Mouse (Mus musculus): Measurements from ENCODE around the gene Asrgl1. TPM values are rescaled to one million over a fixed set of nuclear protein-coding genes. Genes with fewer than 3 reads are reported as not detected.
"Not testable (repeated sequence)": the region's sequence is repeated elsewhere in the genome, so short reads cannot be mapped to it uniquely, and the experiment has no call there.

The Asrgl1 gene
- polyA plus RNA-seq, 1 experiment from 2014 or later = 21.2 TPM

DNA sequence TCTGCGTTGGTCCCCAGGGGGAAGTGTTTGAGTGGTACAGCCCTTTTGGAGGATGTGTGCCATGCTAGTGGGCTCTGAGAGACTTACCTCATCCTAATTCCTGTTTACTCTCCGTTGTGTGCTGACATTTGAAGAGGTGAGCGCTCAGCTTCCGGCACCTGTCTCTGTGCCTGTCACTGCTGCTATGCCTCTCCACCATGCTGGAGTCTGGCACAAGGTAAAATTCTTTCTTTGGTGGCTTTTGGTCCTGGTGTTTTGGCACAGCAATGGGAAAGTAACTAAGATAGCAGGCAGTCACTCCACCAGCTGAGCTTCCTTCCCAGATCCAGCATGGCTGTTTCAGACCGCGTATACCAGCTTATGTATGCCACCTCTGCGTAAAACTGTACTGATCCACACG is 35.7 kb downstream of the Asrgl1 start:
- no peak overlapping the region for H3K9ac ChIP-seq (ENCODE audit: low read depth, low read length)
- no peaks in the 10 kb centered on the region for H3K9me3 ChIP-seq (ENCODE audit: control insufficient read depth, low read length)
- no peaks in the 10 kb centered on the region; the same call in 1 of the 2 replicates for H3K4me1 ChIP-seq (replicated peaks; ENCODE audit: control insufficient read depth, insufficient read depth, low read length)
- no peaks in the 10 kb centered on the region for H3K36me3 ChIP-seq (ENCODE audit: control insufficient read depth, insufficient read depth, low read length)
- 81% methylated on average over 8 of the region's 8 CpGs for WGBS
- H3K27ac ChIP-seq (ENCODE audit: low read depth, low read length) = no peak overlapping the region
- ATAC-seq (replicated peaks; ENCODE audit: low FRiP score) = no peak
- no peak overlapping the region for H3K4me3 ChIP-seq (ENCODE audit: low read depth, low read length)
- no peak for DNase-seq (ENCODE audit: low spot score)
- H3K27me3 ChIP-seq (replicated peaks; ENCODE audit: control insufficient read depth, insufficient read depth, low read length) = no peaks in the 10 kb centered on the region
- H3K4me2 ChIP-seq = no peak overlapping the region

DNA sequence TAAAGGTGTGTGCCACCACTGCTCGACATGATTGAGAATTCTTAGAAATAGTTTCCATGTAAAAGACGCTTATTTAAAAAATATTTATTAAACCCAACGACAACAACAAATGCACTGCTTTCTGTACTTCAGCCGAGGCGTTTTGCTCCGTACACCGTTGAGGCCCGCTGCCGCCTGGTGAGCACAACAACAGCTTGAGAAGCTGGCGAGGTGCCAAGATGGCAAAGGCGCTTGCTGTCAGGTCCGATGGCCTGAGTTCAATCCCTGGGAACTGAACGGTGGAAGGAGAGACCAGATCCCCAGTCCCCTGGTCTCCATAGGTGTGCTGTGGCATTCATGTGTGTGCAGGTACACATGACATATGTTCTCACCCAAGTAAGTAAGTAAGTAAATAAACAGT is 38.0 kb downstream of the Asrgl1 start:
- Histone ChIP-seq H3K4me3 (ENCODE audit: low read depth, low read length) (no peak overlapping the region), H3K27me3 (replicated peaks; ENCODE audit: control insufficient read depth, insufficient read depth, low read length) (no peaks in the 10 kb centered on the region), H3K9me3 (ENCODE audit: control insufficient read depth, low read length) (no peaks in the 10 kb centered on the region), H3K9ac (ENCODE audit: low read depth, low read length) (no peak overlapping the region), H3K4me1 (replicated peaks; ENCODE audit: control insufficient read depth, insufficient read depth, low read length) (no peaks in the 10 kb centered on the region; the same call in 1 of the 2 replicates), H3K27ac (ENCODE audit: low read depth, low read length) (no peak overlapping the region), H3K36me3 (ENCODE audit: control insufficient read depth, insufficient read depth, low read length) (no peaks in the 10 kb centered on the region), H3K4me2 (no peak overlapping the region)
- no peak for DNase-seq (ENCODE audit: low spot score)
- WGBS = 87% methylated on average over 13 of the region's 13 CpGs
- no peak for ATAC-seq (replicated peaks; ENCODE audit: low FRiP score)

DNA sequence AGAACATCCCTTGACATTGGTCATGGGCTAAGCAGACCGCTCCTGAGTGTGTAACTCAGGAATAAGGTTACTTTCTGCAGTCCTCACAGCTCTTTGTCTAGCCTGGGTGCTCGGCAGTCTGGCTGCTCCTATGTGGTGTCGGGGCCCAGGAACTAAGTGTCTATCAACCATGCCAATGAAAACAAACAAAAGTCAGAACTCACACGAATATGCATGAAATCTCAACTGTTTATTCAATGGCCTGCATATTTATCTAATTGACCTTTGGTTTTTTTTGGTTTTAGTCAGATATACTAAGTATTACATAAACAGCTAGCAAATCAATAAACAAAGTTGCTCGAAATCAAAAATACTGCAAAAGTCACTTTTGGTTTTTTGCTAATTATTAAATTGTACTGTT is 40.3 kb downstream of the Asrgl1 start:
- Histone ChIP-seq H3K27ac (ENCODE audit: low read depth, low read length) (no peak overlapping the region), H3K4me2 (no peak overlapping the region), H3K9me3 (ENCODE audit: control insufficient read depth, low read length) (no peaks in the 10 kb centered on the region), H3K36me3 (ENCODE audit: control insufficient read depth, insufficient read depth, low read length) (no peaks in the 10 kb centered on the region), H3K9ac (ENCODE audit: low read depth, low read length) (no peak overlapping the region), H3K4me3 (ENCODE audit: low read depth, low read length) (no peak overlapping the region), H3K4me1 (replicated peaks; ENCODE audit: control insufficient read depth, insufficient read depth, low read length) (no peaks in the 10 kb centered on the region; the same call in 1 of the 2 replicates), H3K27me3 (replicated peaks; ENCODE audit: control insufficient read depth, insufficient read depth, low read length) (no peaks in the 10 kb centered on the region)
- 66% methylated on average over 5 of the region's 5 CpGs for WGBS
- ATAC-seq (replicated peaks; ENCODE audit: low FRiP score) (no peak), DNase-seq (ENCODE audit: low spot score) (no peak)

DNA sequence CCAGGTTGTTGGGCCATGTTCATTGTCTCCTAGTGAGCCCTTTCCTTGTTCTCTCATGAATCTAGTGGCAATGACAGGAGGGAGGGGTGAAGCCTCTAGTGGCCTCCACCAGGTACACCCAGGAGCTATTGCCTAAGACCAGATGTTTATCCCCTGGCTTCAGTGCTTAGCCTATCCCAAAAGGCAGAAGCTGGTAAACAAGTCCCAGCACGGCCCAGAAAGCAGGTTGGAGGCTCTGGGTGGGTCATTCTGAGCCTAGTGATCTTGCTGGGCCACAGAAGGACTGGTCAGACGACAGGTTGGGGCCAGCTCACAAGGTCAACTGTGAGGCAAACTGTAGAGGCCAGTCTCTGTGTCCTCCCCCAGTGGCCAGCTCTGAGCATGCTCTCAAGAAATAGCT is 44.7 kb downstream of the Asrgl1 start:
- DNase-seq (ENCODE audit: low spot score) (no peak), ATAC-seq (replicated peaks; ENCODE audit: low FRiP score) (no peak)
- Histone ChIP-seq H3K27me3 (replicated peaks; ENCODE audit: control insufficient read depth, insufficient read depth, low read length) (no peaks in the 10 kb centered on the region), H3K27ac (ENCODE audit: low read depth, low read length) (no peak overlapping the region), H3K4me3 (ENCODE audit: low read depth, low read length) (no peak overlapping the region), H3K9ac (ENCODE audit: low read depth, low read length) (no peak overlapping the region), H3K4me1 (replicated peaks; ENCODE audit: control insufficient read depth, insufficient read depth, low read length) (no peaks in the 10 kb centered on the region), H3K9me3 (ENCODE audit: control insufficient read depth, low read length) (no peaks in the 10 kb centered on the region), H3K4me2 (no peak overlapping the region), H3K36me3 (ENCODE audit: control insufficient read depth, insufficient read depth, low read length) (no peaks in the 10 kb centered on the region)
- 54% methylated on average over 2 of the region's 2 CpGs for WGBS

DNA sequence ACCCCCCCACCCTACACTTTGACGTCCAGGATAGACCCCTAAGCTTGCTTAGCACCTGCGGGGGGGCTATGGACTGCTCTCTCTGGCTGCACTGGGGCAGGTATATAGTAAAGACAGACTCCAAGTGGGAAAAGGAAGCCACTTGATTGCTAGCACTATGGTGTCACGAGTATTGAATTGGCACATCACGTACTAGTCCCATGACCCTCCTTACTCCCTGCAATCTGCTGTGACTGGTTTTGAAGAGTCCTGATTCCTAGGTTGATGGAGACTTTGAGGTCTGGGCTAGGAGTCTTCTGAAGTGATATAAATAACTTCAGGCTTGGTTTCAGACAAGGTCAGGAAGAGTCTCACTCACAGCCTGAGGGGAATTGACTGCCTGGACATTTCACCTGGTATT is 45.2 kb downstream of the Asrgl1 start:
- H3K4me3 ChIP-seq (ENCODE audit: low read depth, low read length) = no peak overlapping the region
- no peaks in the 10 kb centered on the region for H3K36me3 ChIP-seq (ENCODE audit: control insufficient read depth, insufficient read depth, low read length)
- no peak overlapping the region for H3K27ac ChIP-seq (ENCODE audit: low read depth, low read length)
- DNase-seq (ENCODE audit: low spot score) (no peak), ATAC-seq (replicated peaks; ENCODE audit: low FRiP score) (no peak)
- no peaks in the 10 kb centered on the region for H3K9me3 ChIP-seq (ENCODE audit: control insufficient read depth, low read length)
- no peak overlapping the region for H3K9ac ChIP-seq (ENCODE audit: low read depth, low read length)
- H3K4me1 ChIP-seq (replicated peaks; ENCODE audit: control insufficient read depth, insufficient read depth, low read length) = no peaks in the 10 kb centered on the region
- no peak overlapping the region for H3K4me2 ChIP-seq
- H3K27me3 ChIP-seq (replicated peaks; ENCODE audit: control insufficient read depth, insufficient read depth, low read length) = no peaks in the 10 kb centered on the region
- WGBS = 66% methylated on average over 4 of the region's 4 CpGs

DNA sequence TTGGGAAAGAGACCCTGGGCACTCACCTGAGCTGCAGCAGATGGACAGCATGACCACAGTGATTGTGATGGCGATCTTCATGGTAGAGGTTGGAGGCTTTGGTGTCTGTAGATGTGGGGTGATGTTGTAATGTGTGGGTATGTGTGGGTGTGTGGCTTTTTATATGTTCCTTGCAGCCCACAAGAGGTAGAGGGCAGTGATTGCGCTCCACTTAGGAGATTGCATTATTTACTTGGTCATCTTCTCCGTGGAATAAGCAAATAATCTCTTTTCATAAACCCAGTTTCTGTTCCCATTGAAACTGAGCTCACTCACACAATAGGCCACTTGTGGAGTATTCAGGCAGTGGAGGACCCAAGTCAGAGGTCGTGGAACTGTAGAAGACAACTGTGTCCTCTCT is 47.6 kb downstream of the Asrgl1 start, which contains the start of gene Scgb1a1:
TSS of gene Scgb1a1 (minus strand) at position 138 of the 400 bp plus-strand sequence.
- Histone ChIP-seq H3K27ac (ENCODE audit: low read depth, low read length) (no peak within 1 kb of the TSS), H3K4me3 (ENCODE audit: low read depth, low read length) (no peak within 1 kb of the TSS), H3K9me3 (ENCODE audit: control insufficient read depth, low read length) (no peaks in the 10 kb centered on the region), H3K27me3 (replicated peaks; ENCODE audit: control insufficient read depth, insufficient read depth, low read length) (no peaks in the 10 kb centered on the region), H3K9ac (ENCODE audit: low read depth, low read length) (no peak within 1 kb of the TSS), H3K4me1 (replicated peaks; ENCODE audit: control insufficient read depth, insufficient read depth, low read length) (no peaks in the 10 kb centered on the region), H3K36me3 (ENCODE audit: control insufficient read depth, insufficient read depth, low read length) (no peaks in the 10 kb centered on the region), H3K4me2 (no peak within 1 kb of the TSS)
- no peak for ATAC-seq (replicated peaks; ENCODE audit: low FRiP score)
- no peak for DNase-seq (ENCODE audit: low spot score)
- WGBS = 71% methylated on average over 4 of the region's 4 CpGs

DNA sequence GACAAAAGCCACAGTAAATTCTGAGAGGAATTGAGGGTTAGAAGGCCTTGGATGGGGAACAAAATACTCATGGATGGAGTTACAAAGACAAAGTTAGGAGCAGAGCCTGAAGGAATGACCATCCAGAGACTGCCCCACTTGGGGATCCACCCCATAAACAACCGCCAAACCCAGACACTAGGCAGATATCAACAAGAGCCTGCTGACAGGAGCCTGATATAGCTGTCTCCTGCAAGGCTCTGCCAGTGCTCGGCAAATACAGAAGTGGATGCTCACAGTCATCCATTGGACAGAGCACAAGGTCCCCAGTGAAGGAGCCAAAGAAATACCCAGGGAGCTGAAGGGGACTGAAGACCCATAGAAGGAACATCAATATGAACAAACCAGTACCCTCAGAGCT is 51.5 kb downstream of the Asrgl1 start:
- not testable (repeated sequence) for H3K36me3 ChIP-seq (ENCODE audit: control insufficient read depth, insufficient read depth, low read length); H3K4me1 ChIP-seq (replicated peaks; ENCODE audit: control insufficient read depth, insufficient read depth, low read length); H3K27ac ChIP-seq (ENCODE audit: low read depth, low read length); H3K4me2 ChIP-seq; H3K9me3 ChIP-seq (ENCODE audit: control insufficient read depth, low read length); H3K9ac ChIP-seq (ENCODE audit: low read depth, low read length); ATAC-seq (replicated peaks; ENCODE audit: low FRiP score); H3K4me3 ChIP-seq (ENCODE audit: low read depth, low read length); H3K27me3 ChIP-seq (replicated peaks; ENCODE audit: control insufficient read depth, insufficient read depth, low read length); DNase-seq (ENCODE audit: low spot score)
- 28% methylated on average over 2 of the region's 2 CpGs for WGBS

DNA sequence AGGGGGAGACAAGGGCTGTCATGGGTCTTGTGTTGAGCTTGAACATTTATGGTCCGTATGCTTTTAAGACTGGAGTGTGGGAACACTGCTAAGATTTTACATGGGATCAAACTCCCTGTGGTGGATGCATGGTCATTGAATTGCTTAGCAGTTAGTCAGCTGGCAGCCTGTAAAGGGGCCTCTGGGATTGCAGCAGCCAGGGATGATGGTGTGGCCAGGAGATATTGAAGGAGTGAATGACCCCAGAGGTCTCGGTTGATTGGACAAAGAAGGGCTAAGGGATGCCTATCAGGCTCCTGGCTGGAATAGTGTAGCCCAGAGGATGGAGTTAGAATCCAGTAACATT is 52.5 kb downstream of the Asrgl1 start:
- no peaks in the 10 kb centered on the region for H3K36me3 ChIP-seq (ENCODE audit: control insufficient read depth, insufficient read depth, low read length)
- no peak overlapping the region for H3K27ac ChIP-seq (ENCODE audit: low read depth, low read length)
- 0 out of 2 replicates have a peak, but pooled peaks have one; percentile 10 for ATAC-seq (replicated peaks; ENCODE audit: low FRiP score)
- no peak overlapping the region; the same call in 1 of the 2 replicates for H3K4me3 ChIP-seq (ENCODE audit: low read depth, low read length)
- no peaks in the 10 kb centered on the region for H3K9me3 ChIP-seq (ENCODE audit: control insufficient read depth, low read length)
- DNase-seq (ENCODE audit: low spot score) = no peak
- H3K4me1 ChIP-seq (replicated peaks; ENCODE audit: control insufficient read depth, insufficient read depth, low read length) = 0 out of 2 replicates have a peak, but pooled peaks cover 3% of the 10 kb centered on the region
- no peak overlapping the region; the same call in 1 of the 2 replicates for H3K4me2 ChIP-seq
- no peak overlapping the region for H3K9ac ChIP-seq (ENCODE audit: low read depth, low read length)
- no peaks in the 10 kb centered on the region for H3K27me3 ChIP-seq (replicated peaks; ENCODE audit: control insufficient read depth, insufficient read depth, low read length)
- WGBS = 81% methylated on average over 2 of the region's 2 CpGs

DNA sequence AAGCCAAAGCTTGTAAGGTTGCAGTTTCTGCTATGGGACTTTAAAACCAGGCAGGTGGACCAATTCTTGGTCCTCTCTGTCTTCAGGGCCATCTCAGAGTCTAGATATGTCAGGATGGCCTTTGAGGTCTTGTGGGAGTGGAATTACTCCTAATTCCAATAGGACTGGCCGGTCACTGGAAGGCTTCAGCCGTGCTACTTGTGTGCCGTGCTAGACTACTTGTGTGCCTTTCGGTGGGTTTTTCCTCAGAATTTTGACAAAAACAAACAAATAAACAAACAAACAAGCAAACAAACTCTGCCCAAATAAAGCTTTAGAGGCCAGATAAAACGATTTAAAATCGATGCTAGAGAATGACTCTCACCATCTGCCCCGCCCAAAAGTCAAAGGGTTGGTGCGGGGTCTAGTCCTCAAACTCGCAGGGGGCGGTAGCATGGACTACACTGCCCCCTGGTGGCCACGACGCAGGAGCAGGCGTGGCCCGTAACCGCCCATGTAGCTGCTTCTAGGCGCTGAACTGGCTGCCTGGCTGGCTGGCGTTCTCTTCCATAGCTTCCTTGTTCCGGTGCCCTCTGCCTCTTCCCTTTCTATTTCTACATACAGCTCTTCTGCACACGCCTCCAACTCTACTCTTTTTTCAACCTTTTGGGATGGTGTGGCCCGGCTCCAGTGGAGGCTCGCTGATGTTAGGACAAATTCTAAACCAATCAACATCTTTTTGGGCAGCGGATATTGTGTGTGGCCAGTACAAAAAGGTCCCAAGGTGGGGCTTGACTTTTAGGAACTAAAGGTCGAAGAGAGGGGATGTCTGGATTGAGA is 53.0 kb downstream of the Asrgl1 start:
- ATAC-seq (replicated peaks; ENCODE audit: low FRiP score) (peak; percentile 86), DNase-seq (ENCODE audit: low spot score) (peak; percentile 80)
- Histone ChIP-seq H3K4me2 (peak overlapping the region; percentile 38), H3K27me3 (replicated peaks; ENCODE audit: control insufficient read depth, insufficient read depth, low read length) (no peaks in the 10 kb centered on the region), H3K36me3 (ENCODE audit: control insufficient read depth, insufficient read depth, low read length) (no peaks in the 10 kb centered on the region), H3K4me1 (replicated peaks; ENCODE audit: control insufficient read depth, insufficient read depth, low read length) (0 out of 2 replicates have a peak, but pooled peaks cover 3% of the 10 kb centered on the region), H3K9ac (ENCODE audit: low read depth, low read length) (0 out of 2 replicates have a peak overlapping the region, but pooled peaks have one; percentile 27), H3K4me3 (ENCODE audit: low read depth, low read length) (peak overlapping the region; percentile 8; the same call in 1 of the 2 replicates), H3K9me3 (ENCODE audit: control insufficient read depth, low read length) (no peaks in the 10 kb centered on the region), H3K27ac (ENCODE audit: low read depth, low read length) (no peak overlapping the region)
- WGBS = 19% methylated on average over 23 of the region's 23 CpGs
